Mouse (Mus musculus): ENCODE data around the gene Gm15097. TPM values are rescaled to one million over a fixed set of nuclear protein-coding genes. Genes with fewer than 3 reads are reported as not detected.
"Not testable (repeated sequence)": the region's sequence is repeated elsewhere in the genome, so short reads cannot be mapped to it uniquely, and the experiment has no call there.

Gene Gm15097
- not detected in 2 replicates for polyA plus RNA-seq (2011; ENCODE audit: insufficient read depth, insufficient read length, low replicate concordance, missing spikeins)

GRCm38 (mm10) chrX:149784173-149784572, at the start of gene Gm15097:
Gm15097 (plus strand) TSS chrX:149784473.
- H3K27ac ChIP-seq (ENCODE audit: control insufficient read depth, insufficient read depth, low read depth, low read length, poor library complexity); H3K4me3 ChIP-seq (replicated peaks; ENCODE audit: control insufficient read depth, low read depth, low read length); H3K4me1 ChIP-seq (ENCODE audit: control insufficient read depth, insufficient read depth, low read length): not testable (repeated sequence)
- WGBS: no CpG with 5 or more reads among the region's 6 CpGs

- not testable (repeated sequence) for H3K4me3 ChIP-seq (replicated peaks; ENCODE audit: control insufficient read depth, low read depth, low read length); H3K4me1 ChIP-seq (ENCODE audit: control insufficient read depth, insufficient read depth, low read length); H3K27ac ChIP-seq (ENCODE audit: control insufficient read depth, insufficient read depth, low read depth, low read length, poor library complexity)
- WGBS: 22% methylated on average over 4 of the region's 4 CpGs
Observed at GRCm38 (mm10) chrX:149762853-149763252, 21.4 kb upstream of the Gm15097 start.

- 85% methylated on average over 6 of the region's 6 CpGs for WGBS
- H3K4me3 ChIP-seq (replicated peaks; ENCODE audit: control insufficient read depth, low read depth, low read length); H3K27ac ChIP-seq (ENCODE audit: control insufficient read depth, insufficient read depth, low read depth, low read length, poor library complexity); H3K4me1 ChIP-seq (ENCODE audit: control insufficient read depth, insufficient read depth, low read length): not testable (repeated sequence)
Observed at GRCm38 (mm10) chrX:149811178-149811577, 26.9 kb downstream of the Gm15097 start.

Other genes with a start within 250 kb of the Gm15097 start
- not detected in 2 replicates for gene Gm10439, start 189.9 kb upstream of the Gm15097 start, polyA plus RNA-seq (2011; ENCODE audit: insufficient read depth, insufficient read length, low replicate concordance, missing spikeins)
- gene Gm15091, start 157.2 kb downstream of the Gm15097 start, polyA plus RNA-seq (2011; ENCODE audit: insufficient read depth, insufficient read length, low replicate concordance, missing spikeins): not detected in 2 replicates

All from bone marrow, adult 2 months (tissue).